Mouse (Mus musculus): Measurements from ENCODE around the gene Psrc1.
A peak's percentile ranks its signal among the peaks of the same experiment; 100 is the strongest.

Psrc1 gene

GRCm38 (mm10) chr3:108423844-108424801 lies 40.5 kb downstream of the Psrc1 start:
- DNase-seq (ENCODE audit: inconsistent ontology term), result peak; percentile 61

- DNase-seq (ENCODE audit: inconsistent ontology term), result peak; percentile 46
These were observed 41.4 kb downstream of the Psrc1 start for GRCm38 (mm10) chr3:108424944-108425623.

GRCm38 (mm10) chr3:108425624-108426018 lies 42.0 kb downstream of the Psrc1 start:
- no peak for DNase-seq (ENCODE audit: inconsistent ontology term)

- DNase-seq (ENCODE audit: inconsistent ontology term), result peak; percentile 96
These were observed 49.0 kb downstream of the Psrc1 start for GRCm38 (mm10) chr3:108432542-108433187.

GRCm38 (mm10) chr3:108433188-108433880 lies 49.7 kb downstream of the Psrc1 start:
- DNase-seq (ENCODE audit: inconsistent ontology term), result peak; percentile 92

GRCm38 (mm10) chr3:108433881-108434495 lies 50.3 kb downstream of the Psrc1 start:
- no peak for DNase-seq (ENCODE audit: inconsistent ontology term)

GRCm38 (mm10) chr3:108435701-108436379 lies 52.2 kb downstream of the Psrc1 start:
- DNase-seq (ENCODE audit: inconsistent ontology term), result no peak

GRCm38 (mm10) chr3:108436380-108436714 lies 52.7 kb downstream of the Psrc1 start:
- no peak for DNase-seq (ENCODE audit: inconsistent ontology term)

All from Muller cell, postnatal 12 days (primary cell).